Mouse (Mus musculus): ENCODE results near the gene 2700097O09Rik.

DNA sequence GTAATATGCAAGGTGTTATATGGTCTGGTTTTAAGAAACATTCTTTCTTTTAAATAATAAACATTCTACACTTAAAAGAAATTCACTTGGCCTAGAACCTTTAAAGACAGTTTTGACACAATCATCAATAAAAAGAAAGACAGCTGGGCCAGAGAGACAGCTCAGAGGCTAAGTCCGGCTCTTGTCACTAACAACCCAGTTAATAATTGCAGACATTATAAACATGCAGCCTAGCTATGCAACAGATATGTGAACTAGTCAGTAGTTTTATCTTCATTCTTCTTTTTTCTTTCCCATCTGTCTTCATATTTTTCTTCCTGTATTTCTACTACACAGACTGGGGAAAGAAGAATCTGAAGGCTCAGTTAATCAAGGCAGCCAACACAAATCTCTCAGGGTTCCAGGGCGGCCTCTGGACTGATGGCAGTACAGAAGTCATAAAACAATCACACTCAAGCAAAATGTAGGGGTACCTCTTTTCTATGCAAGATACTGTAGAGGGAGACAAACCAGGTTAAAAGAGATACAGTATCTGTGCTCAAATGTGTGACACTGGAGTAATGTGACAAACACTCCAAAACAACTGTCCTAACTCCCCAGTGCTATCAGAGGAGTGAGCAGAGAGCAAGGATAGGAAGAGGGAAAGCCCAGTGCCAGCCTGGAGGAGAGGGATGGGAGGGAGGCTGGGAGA lies 25.2 kb downstream of the 2700097O09Rik start:
- TF ChIP-seq CTCF (IDR thresholded peaks at IDR 0.05; ENCODE audit: low read depth), result no peak
- TF ChIP-seq EP300 (IDR thresholded peaks at IDR 0.05; ENCODE audit: low read depth), result peak; percentile 72
